Mouse (Mus musculus) ES-E14 (cell line): ENCODE measurements at regions not wholly inside any gene's neighbourhood (a gene's known extent, or its start where the extent isn't known, plus 50 kb on each side); places are given as distances from the start of the nearest gene placed in this dataset.

Experiments
- HCFC1 ChIP-seq: IDR thresholded peaks from 2 replicates; pipeline ENCODE4 v1.6.1; 2012; ENCODE audit warnings: low read length, inconsistent platforms, borderline replicate concordance; ENCODE audit not compliant: insufficient read depth
- MAFK ChIP-seq: IDR thresholded peaks from 2 replicates; pipeline ENCODE4 v1.6.1; 2014; ENCODE audit warnings: mild to moderate bottlenecking, low read depth, low read length, inconsistent platforms; ENCODE audit not compliant: insufficient read depth
- ZNF384 ChIP-seq: IDR thresholded peaks from 2 replicates; pipeline ENCODE4 v1.6.1; 2012; ENCODE audit warnings: low read depth, low read length, inconsistent platforms

DNA sequence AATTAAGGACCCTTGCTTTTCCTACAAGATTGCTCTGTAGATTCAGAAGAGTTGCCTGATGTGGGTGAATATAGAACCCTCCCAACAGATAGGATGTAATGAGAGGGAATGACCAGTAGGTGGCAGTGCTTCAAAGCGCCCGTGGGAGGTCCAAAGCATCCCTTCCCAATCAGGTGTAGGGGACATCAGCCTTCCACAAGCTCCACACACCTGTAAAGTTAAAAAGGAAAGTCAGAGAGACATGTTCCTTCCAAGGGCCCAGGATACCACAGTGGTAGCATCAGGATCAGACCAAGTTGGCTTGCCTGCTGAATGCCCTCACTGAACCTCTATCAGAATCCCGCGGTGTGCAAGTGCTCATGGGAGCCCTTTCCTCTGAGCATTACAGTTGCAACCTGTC is 75.7 kb upstream of the Zfp618 start:
- no peak for TF ChIP-seq MAFK
- TF ChIP-seq ZNF384, result no peak
- no peak for TF ChIP-seq HCFC1
